Mouse (Mus musculus): ENCODE data around the gene Snrk.

DNA sequence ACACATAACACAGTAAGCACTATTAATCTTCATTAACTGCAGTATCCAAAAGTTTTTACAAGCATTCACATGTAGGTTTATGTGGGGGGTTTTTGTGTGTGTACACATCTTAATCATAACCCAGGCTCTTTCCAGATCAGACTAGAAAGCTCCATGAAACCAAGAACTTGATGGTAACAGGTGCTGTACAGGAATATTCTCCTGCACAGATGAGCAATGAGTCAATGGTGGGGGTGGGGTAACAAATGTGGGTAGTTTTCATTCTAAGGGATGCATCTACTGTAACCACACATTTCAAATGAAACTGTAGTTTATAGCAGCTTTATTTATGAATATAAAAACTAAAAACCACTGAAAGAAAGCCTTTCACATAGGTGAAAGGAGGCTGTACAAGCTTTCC lies 98.1 kb downstream of the Snrk start:
- TF ChIP-seq CTCF (IDR thresholded peaks at IDR 0.05; ENCODE audit: low read depth) (no peak), EP300 (IDR thresholded peaks at IDR 0.05; ENCODE audit: low read depth) (no peak)

Data from liver, postnatal 0 days (tissue).